Mouse (Mus musculus) heart, postnatal 36 days (tissue): Measurements from ENCODE around the gene Sh2d6. TPM values are rescaled to one million over a fixed set of nuclear protein-coding genes. Genes with fewer than 3 reads are reported as not detected.

ENCODE experiments used
- DNase-seq, 2 experiments: peaks; one replicate each; pipeline ENCODE4 v3.0.0; 2021 to 2022
- intact Hi-C: fragments of 180-260 bp; cut with DNase I; formaldehyde crosslinking; loops from one replicate; pipeline ENCODE4 v1.15.1; 2025
- total RNA-seq, 2 experiments: library from RNA; stranded (reverse); gene quantifications; 2 replicates each; pipeline ENCODE4 v1.2.3; 2021

Sh2d6 gene
- total RNA-seq, 2 experiments from 2014 or later: 0.33 to 0.35 TPM

GRCm38 (mm10) chr6:72465361-72466157, 55.9 kb downstream of the Sh2d6 start:
- DNase-seq: peak in 1 of 2 experiments; percentile 36
- intact Hi-C loops: no loop called here

Other genes with a start within 250 kb of the Sh2d6 start
- gene Sftpb, start 217.1 kb downstream of the Sh2d6 start, total RNA-seq: not detected
- 10 to 100 TPM; 14.7 to 16.6 TPM for gene Usp39, start 176.5 kb downstream of the Sh2d6 start, total RNA-seq
- gene 0610030E20Rik, start 174.4 kb downstream of the Sh2d6 start, total RNA-seq: 10 to 100 TPM in 1 of 2 experiments, 1 to 10 TPM in 1; 9.8 to 11.3 TPM
- 10 to 100 TPM; 19.3 to 22.6 TPM for gene Tmem150a, start 166.3 kb downstream of the Sh2d6 start, total RNA-seq
- gene Rnf181, start 154.8 kb downstream of the Sh2d6 start, total RNA-seq: 10 to 100 TPM; 42.8 to 47.6 TPM
- gene Vamp5, start 141.2 kb downstream of the Sh2d6 start, total RNA-seq: 10 to 100 TPM; 67.4 to 72.6 TPM
- gene Vamp8, start 131.0 kb downstream of the Sh2d6 start, total RNA-seq: 10 to 100 TPM; 75.7 to 81.5 TPM
- 10 to 100 TPM; 31.1 to 31.7 TPM for gene Ggcx, start 107.4 kb downstream of the Sh2d6 start, total RNA-seq
- 100 to 1,000 TPM in 1 of 2 experiments, 10 to 100 TPM in 1; 81.3 to 164 TPM for gene Mat2a, start 82.1 kb downstream of the Sh2d6 start, total RNA-seq
- 10 to 100 TPM in 1 of 2 experiments, 1 to 10 TPM in 1; 9.0 to 10.3 TPM for gene Capg, start 22.7 kb upstream of the Sh2d6 start, total RNA-seq
- 10 to 100 TPM; 13.8 to 20.0 TPM for gene Elmod3, start 76.7 kb upstream of the Sh2d6 start, total RNA-seq
- 100 to 1,000 TPM; 185 to 218 TPM for gene Retsat, start 76.8 kb upstream of the Sh2d6 start, total RNA-seq
- gene Tgoln1, start 95.3 kb upstream of the Sh2d6 start, total RNA-seq: 10 to 100 TPM; 56.9 to 61.9 TPM